In the genomic region with DNA sequence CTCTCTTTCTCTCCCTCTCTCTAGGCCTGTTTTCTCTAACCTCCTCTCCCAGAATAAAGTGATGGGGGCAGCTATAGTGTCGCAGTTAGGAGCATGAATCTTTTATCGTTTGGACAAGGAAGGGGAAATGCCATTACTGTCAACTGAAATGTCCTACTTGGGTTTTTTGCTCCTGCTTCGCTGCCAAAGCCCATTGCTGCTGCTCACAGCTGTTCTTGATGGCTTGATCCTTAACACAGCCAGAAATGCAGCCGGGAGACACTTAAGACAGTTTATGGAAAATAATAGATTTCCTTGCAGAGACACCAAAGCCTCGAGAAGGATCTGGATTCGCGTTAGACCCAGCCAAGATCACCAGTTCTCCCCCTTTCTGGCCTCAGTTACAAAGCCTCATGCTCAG, we compare ENCODE assay signal across 18 mouse cellular contexts.
A peak's percentile ranks its signal among the peaks of the same experiment; 100 is the strongest.
DNase-seq lines count a peak whose midpoint lies in the region; ATAC-seq and TF ChIP-seq lines count a peak whose summit lies in the region.
"Had no signal": no experiment of that assay in that cellular context is flagged by ENCODE, and none has a peak within 500 bp of the region (broad histone marks: within the 10 kb centered on the region; RNA-seq: fewer than 3 reads in every experiment).

No protein-coding gene starts in this region.

- no peak for TF ChIP-seq EP300 in lung, postnatal 0 days (IDR thresholded peaks at IDR 0.05)

- TF ChIP-seq POLR2A in lung, adult 2 months (IDR thresholded peaks at IDR 0.05; ENCODE audit: borderline replicate concordance, extremely low read depth, low read depth, low read length): no peak

- H3K9ac ChIP-seq in forebrain, embryonic 15.5 days (replicated peaks): no peak overlapping the region
- no peak overlapping the region for H3K9ac ChIP-seq in forebrain, embryonic 11.5 days (ENCODE audit: low read length)
- H3K9ac ChIP-seq in kidney, embryonic 14.5 days (ENCODE audit: low read depth, low read length): no peak overlapping the region
- H3K9ac ChIP-seq in lung, postnatal 0 days (replicated peaks; ENCODE audit: low read depth): no peak overlapping the region

- no peak for ATAC-seq in forebrain, embryonic 15.5 days (replicated peaks)
- no peak for ATAC-seq in forebrain, embryonic 11.5 days (replicated peaks; ENCODE audit: low FRiP score)
- ATAC-seq in kidney, embryonic 14.5 days (ENCODE audit: low FRiP score, low TSS enrichment): no peak
- no peak for ATAC-seq in lung, postnatal 0 days

- no peaks in the 10 kb centered on the region for H3K27me3 ChIP-seq in forebrain, embryonic 15.5 days
- H3K27me3 ChIP-seq in forebrain, embryonic 11.5 days (ENCODE audit: control insufficient read depth, insufficient read depth, low read length): no peaks in the 10 kb centered on the region
- no peaks in the 10 kb centered on the region for H3K27me3 ChIP-seq in kidney, embryonic 14.5 days (ENCODE audit: control insufficient read depth, insufficient read depth, low read length)
- H3K27me3 ChIP-seq in lung, postnatal 0 days (replicated peaks; ENCODE audit: insufficient read depth, low read length): no peaks in the 10 kb centered on the region
- peaks cover 6% of the 10 kb centered on the region; the same call in 1 of the 2 replicates for H3K27me3 ChIP-seq in limb, embryonic 10.5 days (ENCODE audit: low read depth, poor library complexity, severe bottlenecking)

- no peak for DNase-seq in forebrain, embryonic 11.5 days (ENCODE audit: low spot score)
- peak; percentile 58 for DNase-seq in kidney, postnatal 10 days
- DNase-seq in lung, postnatal 0 days (ENCODE audit: low spot score): peak; percentile 14
- no peak for DNase-seq in lung, adult 2 months
- DNase-seq in limb, embryonic 10.5 days (ENCODE audit: low spot score): no peak
- no peak for DNase-seq in B cell, adult 2 months
- DNase-seq: adrenal gland, postnatal 25 days; cerebellum, adult 11 months; cerebellum, postnatal 14 days; gastrocnemius, adult 2 months; kidney, adult 18-20 months; left cerebral cortex, postnatal 4 days; spleen, adult 18-20 months; thymus, postnatal 25 days had no signal

- H3K4me3 ChIP-seq in forebrain, embryonic 15.5 days: no peak overlapping the region
- no peak overlapping the region for H3K4me3 ChIP-seq in forebrain, embryonic 11.5 days (ENCODE audit: low read depth, low read length)
- H3K4me3 ChIP-seq in kidney, embryonic 14.5 days (ENCODE audit: low read length): no peak overlapping the region
- no peak overlapping the region for H3K4me3 ChIP-seq in lung, postnatal 0 days (ENCODE audit: low read depth, low read length)
- no peak overlapping the region for H3K4me3 ChIP-seq in lung, adult 2 months (replicated peaks; ENCODE audit: extremely low read depth, low read depth, low read length)
- H3K4me3 ChIP-seq in limb, embryonic 10.5 days: no peak overlapping the region
- H3K4me3 ChIP-seq: gastrocnemius, adult 2 months; heart, embryonic 10.5 days had no signal

- H3K27ac ChIP-seq in forebrain, embryonic 15.5 days (replicated peaks): peak overlapping the region; percentile 84
- no peak overlapping the region for H3K27ac ChIP-seq in forebrain, embryonic 11.5 days (ENCODE audit: low read depth, low read length)
- H3K27ac ChIP-seq in kidney, embryonic 14.5 days (ENCODE audit: low read depth, low read length): no peak overlapping the region
- H3K27ac ChIP-seq in lung, postnatal 0 days (ENCODE audit: low read length): no peak overlapping the region
- 0 out of 2 replicates have a peak overlapping the region, but pooled peaks have one; percentile 36 for H3K27ac ChIP-seq in limb, embryonic 10.5 days
- H3K27ac ChIP-seq: gastrocnemius, adult 2 months; heart, embryonic 10.5 days had no signal

- H3K4me1 ChIP-seq in forebrain, embryonic 15.5 days: peaks cover 25% of the 10 kb centered on the region
- H3K4me1 ChIP-seq in forebrain, embryonic 11.5 days (replicated peaks; ENCODE audit: control insufficient read depth, insufficient read depth, low read length): no peaks in the 10 kb centered on the region
- peaks cover 13% of the 10 kb centered on the region; the same call in 1 of the 2 replicates for H3K4me1 ChIP-seq in kidney, embryonic 14.5 days (ENCODE audit: control insufficient read depth, insufficient read depth, low read length)
- H3K4me1 ChIP-seq in lung, postnatal 0 days (ENCODE audit: insufficient read depth, low read depth, low read length): no peaks in the 10 kb centered on the region
- H3K4me1 ChIP-seq in lung, adult 2 months (ENCODE audit: control insufficient read depth, insufficient read depth, low read length): no peaks in the 10 kb centered on the region
- H3K4me1 ChIP-seq in limb, embryonic 10.5 days: peaks cover 34% of the 10 kb centered on the region

- H3K4me2 ChIP-seq in forebrain, embryonic 15.5 days (replicated peaks): no peak overlapping the region
- no peak overlapping the region for H3K4me2 ChIP-seq in forebrain, embryonic 11.5 days (ENCODE audit: low read depth, low read length, severe bottlenecking)
- no peak overlapping the region for H3K4me2 ChIP-seq in kidney, embryonic 14.5 days (replicated peaks; ENCODE audit: low read depth, low read length)
- H3K4me2 ChIP-seq in lung, postnatal 0 days (replicated peaks; ENCODE audit: low read depth, low read length): no peak overlapping the region
- H3K4me2 ChIP-seq: liver, embryonic 11.5 days had no signal

- H3K36me3 ChIP-seq in forebrain, embryonic 15.5 days: peaks cover 5% of the 10 kb centered on the region; the same call in 1 of the 2 replicates
- H3K36me3 ChIP-seq in forebrain, embryonic 11.5 days (ENCODE audit: control insufficient read depth, insufficient read depth, low read length): no peaks in the 10 kb centered on the region
- no peaks in the 10 kb centered on the region for H3K36me3 ChIP-seq in kidney, embryonic 14.5 days (ENCODE audit: control insufficient read depth, insufficient read depth, low read length)
- no peaks in the 10 kb centered on the region for H3K36me3 ChIP-seq in lung, postnatal 0 days (ENCODE audit: insufficient read depth, low read length)
- H3K36me3 ChIP-seq in limb, embryonic 10.5 days: 0 out of 2 replicates have a peak, but pooled peaks cover 3% of the 10 kb centered on the region
- H3K36me3 ChIP-seq: heart, embryonic 10.5 days had no signal

- no peak for TF ChIP-seq CTCF in lung, postnatal 0 days (IDR thresholded peaks at IDR 0.05)
- no peak for TF ChIP-seq CTCF in lung, adult 2 months (IDR thresholded peaks at IDR 0.05; ENCODE audit: insufficient read depth, low read length)

- no peaks in the 10 kb centered on the region for H3K9me3 ChIP-seq in forebrain, embryonic 15.5 days
- no peaks in the 10 kb centered on the region for H3K9me3 ChIP-seq in forebrain, embryonic 11.5 days (ENCODE audit: control insufficient read depth, low read length)
- H3K9me3 ChIP-seq in kidney, embryonic 14.5 days (ENCODE audit: control insufficient read depth, low read length): no peaks in the 10 kb centered on the region
- H3K9me3 ChIP-seq in lung, postnatal 0 days (ENCODE audit: low read length): no peaks in the 10 kb centered on the region
- H3K9me3 ChIP-seq in limb, embryonic 10.5 days (replicated peaks): no peaks in the 10 kb centered on the region
- H3K9me3 ChIP-seq: heart, embryonic 10.5 days had no signal

- 72% methylated on average over 7 of the region's 7 CpGs for WGBS in forebrain, embryonic 15.5 days
- 84% methylated on average over 7 of the region's 7 CpGs for WGBS in forebrain, embryonic 11.5 days
- 53% methylated on average over 7 of the region's 7 CpGs for WGBS in kidney, embryonic 14.5 days
- 50% methylated on average over 7 of the region's 7 CpGs for WGBS in lung, postnatal 0 days
- 65% methylated on average over 7 of the region's 7 CpGs for WGBS in lung, adult 2 months
- 87% methylated on average over 7 of the region's 7 CpGs for WGBS in limb, embryonic 10.5 days

Comparison
In these comparisons a context has a peak if more than half of its experiments do, and no peak if none do; other contexts are left out.
1. H3K27ac ChIP-seq: peak in forebrain, embryonic 15.5 days (single experiment) and limb, embryonic 10.5 days (single experiment); none in forebrain, embryonic 11.5 days (single experiment), kidney, embryonic 14.5 days (single experiment) and lung, postnatal 0 days (single experiment).
2. DNase-seq: peak in kidney, postnatal 10 days (single experiment) and lung, postnatal 0 days (single experiment); none in forebrain, embryonic 11.5 days (single experiment), lung, adult 2 months (single experiment), limb, embryonic 10.5 days (single experiment) and B cell, adult 2 months (0 of 2).